Mouse (Mus musculus) frontal cortex, postnatal 25 days (tissue): ENCODE data around the gene Gm20696.

Experiments
- DNase-seq, 2 experiments: peaks; one replicate each; pipeline ENCODE4 v3.0.0; 2022; ENCODE audit warnings: low spot score in 2 of 2

The Gm20696 gene

GRCm38 (mm10) chr6:99624542-99624941 is 42.1 kb downstream of the Gm20696 start:
- DNase-seq = no peak

GRCm38 (mm10) chr6:99623641-99624040 is 43.0 kb downstream of the Gm20696 start:
- no peak for DNase-seq

GRCm38 (mm10) chr6:99621167-99621566 is 45.4 kb downstream of the Gm20696 start:
- DNase-seq = no peak

- DNase-seq = no peak
Observed at GRCm38 (mm10) chr6:99620471-99620870, 46.1 kb downstream of the Gm20696 start.

DNA sequence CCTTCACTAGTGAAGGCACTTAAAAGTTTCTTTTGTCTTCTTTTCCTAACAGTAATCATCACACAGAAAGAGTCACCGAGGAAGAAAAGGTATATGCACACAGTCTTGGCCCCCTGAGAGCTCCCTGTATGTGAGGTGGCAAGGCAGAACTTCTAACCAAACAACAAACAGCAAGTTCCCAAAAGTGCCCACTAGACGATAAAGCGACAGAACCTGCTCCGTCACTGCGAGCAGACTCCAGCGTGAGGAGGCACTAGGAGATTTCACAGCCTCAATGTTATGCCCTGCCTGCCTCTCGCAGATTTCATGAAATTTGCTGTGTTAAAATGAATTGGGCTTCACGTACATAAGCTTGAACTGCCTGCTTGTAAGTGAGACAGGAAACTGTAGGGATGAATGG is 46.6 kb downstream of the Gm20696 start:
- no peak for DNase-seq

DNA sequence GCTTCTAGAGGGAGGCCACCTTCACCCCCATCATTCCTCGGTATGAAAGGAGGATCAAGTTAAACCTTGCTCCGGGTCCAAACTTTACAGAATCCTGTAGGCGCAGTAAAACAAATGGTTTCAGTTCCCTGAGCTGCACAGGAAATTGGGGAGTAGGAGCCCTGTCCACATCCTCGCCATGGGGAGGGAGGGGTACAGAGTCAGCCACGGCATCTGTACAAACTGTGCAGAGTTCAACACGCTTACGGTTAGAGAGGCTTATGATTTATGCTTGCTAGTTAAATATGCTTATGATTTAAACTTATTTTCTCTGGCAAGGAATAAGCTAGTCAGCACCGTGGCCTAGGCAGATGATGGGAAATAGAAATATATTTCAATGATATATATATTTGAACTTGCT is 47.1 kb downstream of the Gm20696 start:
- DNase-seq = no peak

- no peak for DNase-seq
Observed at GRCm38 (mm10) chr6:99617867-99618266, 48.7 kb downstream of the Gm20696 start.

DNA sequence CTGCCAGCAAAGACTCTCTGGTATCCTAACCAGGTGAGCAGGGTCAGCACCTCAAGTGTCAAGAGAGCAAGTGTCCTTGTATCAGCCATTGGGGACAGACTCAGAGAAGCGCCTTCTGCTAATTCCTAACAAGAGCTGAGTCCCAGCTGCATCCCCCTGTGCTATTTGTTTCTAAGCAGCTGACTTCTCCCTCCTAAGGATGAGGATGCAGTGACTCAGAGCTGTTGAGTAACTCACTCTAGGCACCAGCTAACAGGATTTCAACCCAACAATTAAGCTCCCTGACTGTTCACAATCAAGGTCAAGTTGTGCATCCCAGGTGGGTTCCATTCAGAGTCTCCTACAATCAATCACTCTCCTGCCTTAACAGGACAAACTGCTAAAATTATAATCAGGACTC is 49.2 kb downstream of the Gm20696 start:
- DNase-seq = no peak

DNA sequence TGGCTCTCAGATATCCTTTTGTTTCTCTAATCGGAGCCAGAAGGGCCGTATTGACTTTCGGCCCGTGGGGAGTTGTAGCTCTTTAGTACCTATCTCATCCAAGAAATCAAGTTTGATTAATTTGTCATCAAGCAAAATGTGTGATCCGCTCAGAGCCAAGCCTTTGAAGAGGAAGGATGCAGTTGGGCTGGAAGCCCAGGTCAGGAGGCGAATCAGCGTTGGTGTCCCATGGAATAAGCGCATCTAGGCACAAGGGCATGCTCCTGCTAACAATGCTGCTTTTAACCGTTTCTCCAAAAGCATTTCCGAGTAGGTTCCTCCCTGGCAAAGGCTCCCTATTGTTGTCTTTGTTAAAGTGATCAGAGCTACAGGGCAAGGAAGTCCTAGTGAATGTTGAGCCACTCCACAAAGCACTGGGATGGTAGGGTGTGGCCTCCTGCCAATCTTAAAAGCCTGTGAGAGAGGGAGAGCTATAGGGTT is 51.3 kb downstream of the Gm20696 start:
- DNase-seq = no peak

GRCm38 (mm10) chr6:99614566-99615271 is 51.9 kb downstream of the Gm20696 start:
- no peak for DNase-seq

DNA sequence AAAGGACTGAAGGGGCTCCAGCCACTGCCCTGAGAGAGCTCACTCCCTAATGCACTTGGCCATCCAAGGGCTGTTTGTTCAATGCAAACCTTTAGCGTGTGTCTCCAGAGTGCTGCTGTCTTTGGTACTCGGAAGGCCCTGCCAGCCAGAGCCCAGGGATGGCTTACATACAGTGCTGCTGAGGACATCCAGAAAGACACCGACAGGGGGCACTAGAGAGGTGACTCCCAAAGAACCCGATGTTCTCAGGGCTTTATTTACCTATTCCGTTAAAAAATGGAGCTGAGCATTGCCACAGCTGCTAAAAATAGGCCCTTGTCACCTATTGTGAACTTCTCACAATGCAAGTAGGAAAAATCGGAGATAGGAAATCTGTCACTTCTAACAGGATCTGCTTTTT is 54.7 kb downstream of the Gm20696 start:
- DNase-seq = no peak

GRCm38 (mm10) chr6:99610454-99611427 is 55.9 kb downstream of the Gm20696 start:
- no peak for DNase-seq

DNA sequence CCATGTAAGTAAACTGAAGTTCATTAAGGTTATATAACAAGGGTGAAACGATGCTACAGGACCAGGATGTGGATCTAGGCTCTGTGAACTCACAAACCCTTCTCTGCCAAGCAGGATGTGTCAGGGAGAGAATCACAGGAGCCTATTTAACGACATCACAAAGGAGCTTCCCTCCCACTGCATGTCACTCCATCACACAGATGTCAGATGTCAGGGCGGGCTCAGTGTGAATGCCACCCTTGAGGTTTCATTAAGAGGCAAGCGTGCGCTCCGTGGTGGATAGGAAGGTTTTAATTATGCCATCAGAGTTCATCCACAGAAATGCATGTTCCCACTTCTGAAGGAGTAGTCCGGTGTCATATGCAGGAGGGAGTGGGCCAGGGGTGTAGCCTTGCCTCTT is 60.5 kb downstream of the Gm20696 start:
- DNase-seq = no peak

DNA sequence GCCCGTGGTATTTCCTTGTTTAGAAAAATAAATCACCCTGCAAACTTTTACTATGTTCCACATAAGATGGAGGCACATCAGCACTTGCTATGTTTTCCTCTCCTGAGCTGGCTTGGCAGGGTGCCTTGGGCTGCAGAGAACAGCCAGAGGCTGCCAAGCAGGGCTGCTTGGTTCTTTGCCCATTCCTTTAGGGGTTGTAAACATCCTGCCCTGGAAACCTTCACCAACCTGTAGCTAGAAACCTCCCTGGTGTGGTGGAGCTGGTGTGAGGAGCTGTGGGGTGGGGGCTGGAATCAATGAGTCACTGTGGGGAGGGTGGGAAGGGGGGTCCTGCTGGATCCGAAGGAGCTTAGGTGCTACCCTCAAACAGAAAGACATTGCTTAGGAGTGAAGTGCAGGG is 61.8 kb downstream of the Gm20696 start:
- DNase-seq = no peak

DNA sequence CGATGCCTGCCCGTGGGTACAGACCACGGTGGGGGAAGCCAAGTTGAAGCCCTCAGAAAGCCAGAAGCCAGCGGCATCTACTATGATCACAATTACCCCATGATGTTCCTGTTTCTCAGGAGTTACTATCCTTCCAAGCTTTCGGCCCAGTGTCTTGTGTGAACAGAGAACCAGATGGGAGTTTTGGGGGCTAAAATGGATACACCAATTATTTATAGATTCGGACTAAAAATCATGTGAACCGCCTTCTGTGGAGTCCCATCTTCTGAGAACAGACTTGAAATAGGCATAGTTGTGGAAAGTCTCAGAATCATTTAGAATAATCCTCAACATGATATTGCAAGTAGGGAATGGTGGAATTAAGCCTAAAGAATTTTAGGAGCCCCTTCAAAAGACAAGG is 64.2 kb downstream of the Gm20696 start:
- DNase-seq = no peak

- no peak for DNase-seq
Observed at GRCm38 (mm10) chr6:99600886-99601285, 65.7 kb downstream of the Gm20696 start.

GRCm38 (mm10) chr6:99600168-99600793 is 66.3 kb downstream of the Gm20696 start:
- peak in 1 of 2 experiments; percentile 37 for DNase-seq

GRCm38 (mm10) chr6:99599651-99600050 is 66.9 kb downstream of the Gm20696 start:
- DNase-seq = no peak

DNA sequence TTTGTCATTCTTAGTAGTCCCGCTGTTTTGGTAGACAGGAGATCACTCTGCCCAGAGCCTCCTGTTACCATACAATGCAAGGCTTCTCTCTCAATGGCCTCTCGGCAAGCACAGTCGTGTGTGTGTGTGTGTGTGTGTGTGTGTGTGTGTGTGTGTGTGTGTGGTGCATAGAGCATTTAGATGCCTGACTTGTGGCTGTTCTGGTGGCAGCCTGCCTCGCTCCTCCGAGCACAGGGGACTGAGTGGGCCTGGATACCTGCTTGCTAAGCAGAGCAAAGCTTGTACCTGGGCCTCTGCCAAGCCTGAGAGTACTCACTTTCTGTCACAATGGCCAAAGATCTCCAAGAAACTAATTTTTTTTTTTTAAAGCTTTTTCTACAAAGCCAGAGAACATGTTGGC is 67.4 kb downstream of the Gm20696 start:
- no peak for DNase-seq

DNA sequence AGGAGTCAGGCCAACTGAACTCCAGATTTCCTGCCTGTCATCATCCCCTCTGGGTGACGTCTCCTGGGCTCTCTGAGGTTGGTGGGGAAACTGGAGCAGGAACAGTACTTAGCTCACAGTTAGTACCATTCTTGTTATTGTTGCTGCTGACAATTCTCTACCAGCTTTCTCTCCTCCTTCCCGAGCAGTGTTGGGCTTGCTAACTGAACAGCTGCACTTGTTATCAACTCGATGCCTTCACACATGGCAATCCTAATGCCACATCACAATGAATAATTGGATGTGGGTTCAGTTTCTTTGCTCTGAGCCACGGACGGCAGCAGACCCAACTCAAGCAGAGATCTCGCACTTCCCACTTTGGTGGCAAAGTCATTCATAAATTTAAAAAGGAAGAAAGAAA is 89.6 kb downstream of the Gm20696 start:
- no peak for DNase-seq

DNA sequence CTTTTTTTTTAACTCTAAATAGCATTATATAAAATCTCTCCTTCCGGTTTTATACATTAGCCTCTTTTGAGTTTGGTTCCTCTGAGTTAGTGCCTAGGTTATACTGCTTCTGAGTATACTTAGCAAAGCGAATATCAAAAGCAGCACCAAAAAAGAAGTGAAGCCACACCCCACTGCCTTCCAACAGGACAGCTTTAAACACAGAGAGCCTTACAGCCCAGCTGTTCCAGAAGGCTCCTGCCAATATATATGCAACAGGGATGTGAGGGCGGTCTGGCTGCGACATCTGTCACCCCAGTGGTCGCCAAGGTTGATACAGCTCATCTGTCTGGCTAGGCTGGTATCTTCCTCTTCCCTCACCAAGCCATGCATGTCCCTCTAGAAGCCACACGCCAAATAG is 91.0 kb downstream of the Gm20696 start:
- no peak for DNase-seq

DNA sequence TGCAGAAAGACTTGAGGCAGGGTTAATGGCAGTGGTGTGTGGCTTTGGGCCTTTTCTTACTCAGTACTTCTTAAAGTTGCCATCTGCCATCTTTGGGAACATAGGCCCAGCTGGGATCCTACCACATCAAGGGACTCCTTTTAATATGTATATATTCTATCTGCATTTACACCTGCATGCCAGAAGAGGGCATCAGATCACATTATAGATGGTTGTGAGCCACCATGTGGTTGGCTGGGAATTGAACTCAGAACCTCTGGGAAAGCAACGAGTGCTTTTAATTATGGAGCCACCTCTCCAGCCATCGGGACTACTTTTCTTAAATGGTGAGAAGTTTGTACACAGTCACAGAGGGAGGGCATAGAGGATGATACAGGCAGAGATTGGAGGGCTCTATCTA is 93.3 kb downstream of the Gm20696 start:
- no peak for DNase-seq
